Mouse (Mus musculus): ENCODE data around the gene Tut4. TPM values are rescaled to one million over a fixed set of nuclear protein-coding genes. Genes with fewer than 3 reads are reported as not detected.

Tut4 gene
- polyA plus RNA-seq (2017; shearing (Covaris generic)): 37.0 TPM

DNA sequence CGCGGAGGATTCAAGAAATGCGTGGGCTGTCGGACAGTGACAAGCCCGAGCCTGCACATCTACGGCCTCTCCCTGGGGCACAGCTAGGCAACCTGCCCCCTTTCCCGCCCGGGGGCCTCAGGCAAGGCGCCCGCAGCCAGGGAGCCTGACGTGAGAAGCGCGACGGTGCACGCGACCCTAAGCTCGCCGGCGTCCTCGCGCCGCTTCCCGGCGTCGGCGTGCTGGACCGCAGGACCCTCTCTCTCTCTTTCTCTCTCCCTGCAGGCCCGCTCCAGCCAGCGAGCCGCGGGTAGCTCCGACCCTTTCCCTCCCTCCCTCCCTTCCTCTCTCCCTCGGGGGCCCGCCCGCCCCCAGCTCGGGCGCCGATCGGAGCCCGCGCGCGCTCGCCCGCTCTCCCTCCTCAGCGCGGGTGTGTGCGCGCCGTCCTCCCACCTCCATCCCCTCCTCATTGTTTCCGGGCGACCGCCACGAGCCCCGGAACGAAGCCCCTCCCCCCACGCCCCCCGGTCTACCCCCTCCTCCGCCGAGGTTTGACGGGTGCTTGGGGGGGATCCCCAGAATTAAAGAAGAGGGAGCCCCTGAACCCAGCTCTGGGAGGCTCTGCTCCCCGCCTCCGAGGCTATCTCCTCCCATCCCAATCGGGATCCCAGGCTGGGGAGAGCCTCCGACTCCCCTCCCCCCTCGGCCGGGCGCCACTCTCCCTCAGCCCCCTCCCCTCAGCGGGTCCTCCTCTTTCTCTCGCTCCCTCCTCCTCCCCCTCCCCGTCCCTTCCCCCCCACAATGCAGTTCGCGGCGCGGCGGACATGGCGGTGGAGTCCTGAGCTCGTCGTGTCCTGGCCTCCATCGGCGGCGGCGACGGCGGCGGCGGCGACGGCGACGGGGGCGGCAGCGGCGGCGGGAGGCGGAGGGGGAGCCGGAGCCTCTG lies at the start of gene Tut4:
Gene Tut4 (plus strand): TSS at position 196 of the 925 bp plus-strand sequence.

DNA sequence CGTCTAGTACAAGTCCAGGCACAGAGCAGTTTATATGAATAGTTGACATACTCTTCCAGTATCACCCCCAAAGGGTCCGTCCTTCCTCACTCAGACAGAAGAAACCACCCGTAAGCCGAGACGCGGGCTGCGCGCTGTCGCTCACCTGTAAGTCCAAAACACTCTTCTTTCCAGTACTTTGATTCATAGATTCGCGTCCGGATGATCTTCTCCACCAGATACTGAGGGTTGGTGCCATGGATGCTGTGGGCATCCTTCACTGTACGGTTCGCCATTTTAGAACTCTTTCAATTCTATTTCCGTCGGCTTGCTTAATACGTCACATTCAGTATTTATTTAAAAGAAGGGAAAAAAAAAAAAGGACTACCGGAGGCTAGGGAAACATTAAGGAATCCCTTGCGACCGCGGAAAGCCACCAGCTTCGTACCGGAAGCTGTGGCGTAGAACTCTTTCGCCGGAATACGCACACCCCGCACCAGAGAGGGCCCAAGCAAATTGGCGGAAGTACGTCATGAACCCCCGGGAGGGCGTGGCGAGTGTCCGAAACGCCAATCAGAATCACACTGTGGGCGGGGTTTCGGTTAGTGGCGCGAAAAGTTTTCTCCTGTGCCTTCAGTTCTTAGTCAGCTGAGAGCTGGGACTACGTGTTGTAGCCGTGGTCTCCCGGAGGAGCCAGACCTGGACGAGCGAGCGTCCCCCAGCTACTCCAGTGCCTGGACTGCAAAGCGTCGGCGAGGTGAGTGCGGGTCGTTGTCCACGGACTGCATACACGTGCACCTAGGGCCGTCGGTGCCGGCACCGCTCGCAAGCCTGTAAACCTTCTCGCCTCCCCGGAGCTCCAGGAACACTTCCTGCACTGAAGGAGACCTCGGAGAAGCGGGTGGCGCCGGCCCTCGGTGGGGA lies 119.9 kb downstream of the Tut4 start, which contains the start of the genes Prpf38a and Orc1:
Gene Prpf38a (minus strand): TSS at position 497 of the 903 bp plus-strand sequence.
Gene Orc1 (plus strand): TSS at position 584 of the 903 bp plus-strand sequence.

Other genes with a start within 250 kb of the Tut4 start
- not detected for gene Zyg11a, start 241.4 kb upstream of the Tut4 start, polyA plus RNA-seq (2017; shearing (Covaris generic))
- gene Zyg11b, start 158.3 kb upstream of the Tut4 start, polyA plus RNA-seq (2017; shearing (Covaris generic)): 23.0 TPM
- gene Coa7, start 131.3 kb upstream of the Tut4 start, polyA plus RNA-seq (2017; shearing (Covaris generic)): 18.8 TPM
- gene Shisal2a, start 76.1 kb upstream of the Tut4 start, polyA plus RNA-seq (2017; shearing (Covaris generic)): not detected
- 4.3 TPM for gene Gpx7, start 52.5 kb upstream of the Tut4 start, polyA plus RNA-seq (2017; shearing (Covaris generic))
- gene Prpf38a, start 119.9 kb downstream of the Tut4 start, polyA plus RNA-seq (2017; shearing (Covaris generic)): 63.6 TPM
- 3.0 TPM for gene Orc1, start 120.0 kb downstream of the Tut4 start, polyA plus RNA-seq (2017; shearing (Covaris generic))
- gene Cc2d1b, start 160.5 kb downstream of the Tut4 start, polyA plus RNA-seq (2017; shearing (Covaris generic)): 92.7 TPM